In genomic region chr7:98956609-98957008, GRCm38 (mm10) we compare ENCODE assay signal across 22 mouse cellular contexts.
DNase-seq lines count a peak whose midpoint lies in the region; ATAC-seq and TF ChIP-seq lines count a peak whose summit lies in the region.
"Had no signal": no experiment of that assay in that cellular context is flagged by ENCODE, and none has a peak within 500 bp of the region (broad histone marks: within the 10 kb centered on the region; RNA-seq: fewer than 3 reads in every experiment).

No protein-coding gene starts in this region.

- no peak overlapping the region for H3K27ac ChIP-seq in lung, embryonic 14.5 days (ENCODE audit: low read depth)
- H3K27ac ChIP-seq in limb, embryonic 11.5 days (replicated peaks; ENCODE audit: low read depth, low read length) = peak overlapping the region; percentile 82
- H3K27ac ChIP-seq in hindbrain, postnatal 0 days = no peak overlapping the region
- H3K27ac ChIP-seq: forebrain, embryonic 13.5 days; forebrain, embryonic 15.5 days had no signal

- H3K4me2 ChIP-seq in lung, embryonic 14.5 days = no peak overlapping the region
- H3K4me2 ChIP-seq in limb, embryonic 11.5 days (ENCODE audit: low read depth, severe bottlenecking) = no peak overlapping the region
- no peak overlapping the region for H3K4me2 ChIP-seq in hindbrain, postnatal 0 days (ENCODE audit: low read depth, low read length)
- H3K4me2 ChIP-seq: forebrain, embryonic 13.5 days; forebrain, embryonic 15.5 days had no signal

- no peaks in the 10 kb centered on the region for H3K36me3 ChIP-seq in lung, embryonic 14.5 days (ENCODE audit: insufficient read depth)
- no peaks in the 10 kb centered on the region for H3K36me3 ChIP-seq in limb, embryonic 11.5 days (ENCODE audit: control insufficient read depth, insufficient read depth, low read length)
- H3K36me3 ChIP-seq in hindbrain, postnatal 0 days (ENCODE audit: insufficient read depth, low read length) = no peaks in the 10 kb centered on the region
- H3K36me3 ChIP-seq: forebrain, embryonic 15.5 days had no signal

- no peaks in the 10 kb centered on the region for H3K27me3 ChIP-seq in lung, embryonic 14.5 days (ENCODE audit: insufficient read depth, low read length)
- no peaks in the 10 kb centered on the region for H3K27me3 ChIP-seq in limb, embryonic 11.5 days (ENCODE audit: control insufficient read depth, insufficient read depth, low read length)
- H3K27me3 ChIP-seq in hindbrain, postnatal 0 days (ENCODE audit: insufficient read depth, low read length) = no peaks in the 10 kb centered on the region
- H3K27me3 ChIP-seq: CH12.LX; forebrain, embryonic 13.5 days; forebrain, embryonic 15.5 days; Patski had no signal

- H3K9me3 ChIP-seq in lung, embryonic 14.5 days (ENCODE audit: low read depth, low read length) = no peaks in the 10 kb centered on the region
- no peaks in the 10 kb centered on the region for H3K9me3 ChIP-seq in limb, embryonic 11.5 days (ENCODE audit: control insufficient read depth, low read length)
- no peaks in the 10 kb centered on the region for H3K9me3 ChIP-seq in hindbrain, postnatal 0 days (ENCODE audit: low read length)
- H3K9me3 ChIP-seq: forebrain, embryonic 13.5 days; forebrain, embryonic 15.5 days; G1E had no signal

- H3K4me1 ChIP-seq in lung, embryonic 14.5 days (ENCODE audit: insufficient read depth) = peaks cover 11% of the 10 kb centered on the region; the same call in 1 of the 2 replicates
- H3K4me1 ChIP-seq in limb, embryonic 11.5 days (ENCODE audit: control insufficient read depth, insufficient read depth, low read length) = peaks cover 48% of the 10 kb centered on the region
- H3K4me1 ChIP-seq in hindbrain, postnatal 0 days (ENCODE audit: insufficient read depth, low read length) = no peaks in the 10 kb centered on the region
- H3K4me1 ChIP-seq: forebrain, embryonic 15.5 days had no signal

- 33% methylated on average over 1 of the region's 1 CpGs for WGBS in lung, embryonic 14.5 days
- WGBS in limb, embryonic 11.5 days = 12% methylated on average over 1 of the region's 1 CpGs
- 71% methylated on average over 1 of the region's 1 CpGs for WGBS in hindbrain, postnatal 0 days

- no peak overlapping the region for H3K9ac ChIP-seq in lung, embryonic 14.5 days
- no peak overlapping the region for H3K9ac ChIP-seq in limb, embryonic 11.5 days (ENCODE audit: low read length)
- H3K9ac ChIP-seq in hindbrain, postnatal 0 days (replicated peaks; ENCODE audit: low read length) = no peak overlapping the region
- H3K9ac ChIP-seq: forebrain, embryonic 13.5 days; forebrain, embryonic 15.5 days; forebrain, postnatal 0 days had no signal

- ATAC-seq in lung, embryonic 14.5 days (ENCODE audit: insufficient read depth) = no peak
- peak; percentile 24; the same call in 1 of the 2 replicates for ATAC-seq in limb, embryonic 11.5 days (ENCODE audit: insufficient number of reproducible peaks, low FRiP score, low TSS enrichment, low read depth)
- no peak for ATAC-seq in CD4-positive, CD25-positive, alpha-beta regulatory T cell, adult 4 months
- no peak for ATAC-seq in hindbrain, postnatal 0 days
- ATAC-seq: activated CD4-positive, CD25-positive, alpha-beta regulatory T cell, adult 4 months; forebrain, embryonic 13.5 days; forebrain, embryonic 15.5 days; forebrain, postnatal 0 days; Patski had no signal

- no peak overlapping the region for H3K4me3 ChIP-seq in lung, embryonic 14.5 days (ENCODE audit: low read depth, low read length)
- H3K4me3 ChIP-seq in limb, embryonic 11.5 days (ENCODE audit: low read depth, low read length) = no peak overlapping the region
- no peak overlapping the region for H3K4me3 ChIP-seq in hindbrain, postnatal 0 days (ENCODE audit: low read length)
- H3K4me3 ChIP-seq: forebrain, embryonic 13.5 days; forebrain, embryonic 15.5 days had no signal

- peak; percentile 31 for DNase-seq in lung, embryonic 14.5 days
- DNase-seq in lung, adult 18-20 months = no peak
- peak; percentile 80 for DNase-seq in hindlimb bud, embryonic 11.5 days (ENCODE audit: extremely low spot score, low read depth, low spot score)
- DNase-seq in limb, embryonic 11.5 days (ENCODE audit: low spot score) = no peak
- DNase-seq in hindbrain, postnatal 0 days (ENCODE audit: low spot score) = no peak
- no peak for DNase-seq in layer of hippocampus, postnatal 14 days (ENCODE audit: low spot score in 2 of 2)
- DNase-seq: adrenal gland, adult 8-10 months; adrenal gland, postnatal 14 days; adrenal gland, postnatal 36 days; cerebellum, adult 11-12 months; cerebellum, adult 2 months; cerebellum, adult 9-10 months; cerebellum, postnatal 10 days; cerebellum, postnatal 25 days; forebrain, postnatal 0 days had no signal

- no peak for TF ChIP-seq CTCF in lung, embryonic 14.5 days (IDR thresholded peaks at IDR 0.05; ENCODE audit: low read depth)
- TF ChIP-seq CTCF in hindbrain, postnatal 0 days (IDR thresholded peaks at IDR 0.05; ENCODE audit: low read depth) = no peak

Comparison
In these comparisons a context has a peak if more than half of its experiments do, and no peak if none do; other contexts are left out.
1. DNase-seq: peak in lung, embryonic 14.5 days (single experiment) and hindlimb bud, embryonic 11.5 days (single experiment); none in lung, adult 18-20 months (0 of 2), limb, embryonic 11.5 days (single experiment), hindbrain, postnatal 0 days (single experiment) and layer of hippocampus, postnatal 14 days (0 of 2).